Mouse (Mus musculus): ENCODE results near the gene Irak2.
A peak's percentile ranks its signal among the peaks of the same experiment; 100 is the strongest.

The Irak2 gene

GRCm38 (mm10) chr6:113638302-113639040, at the start of gene Irak2:
Irak2 (plus strand) TSS chr6:113638467.
- DNase-seq (ENCODE audit: low read depth, low spot score), result peak; percentile 97

- DNase-seq (ENCODE audit: low read depth, low spot score), result no peak
These were observed 45.6 kb upstream of the Irak2 start for GRCm38 (mm10) chr6:113592637-113593036.

GRCm38 (mm10) chr6:113597945-113598344, 40.3 kb upstream of the Irak2 start:
- no peak for DNase-seq (ENCODE audit: low read depth, low spot score)

GRCm38 (mm10) chr6:113599833-113600232, 38.4 kb upstream of the Irak2 start:
- no peak for DNase-seq (ENCODE audit: low read depth, low spot score)

- no peak for DNase-seq (ENCODE audit: low read depth, low spot score)
These were observed 37.6 kb upstream of the Irak2 start, which contains the start of gene Fancd2os for GRCm38 (mm10) chr6:113600543-113601139. Fancd2os (minus strand) TSS chr6:113600715.

GRCm38 (mm10) chr6:113602821-113603220, 35.4 kb upstream of the Irak2 start:
- peak; percentile 53 for DNase-seq (ENCODE audit: low read depth, low spot score)

- DNase-seq (ENCODE audit: low read depth, low spot score), result no peak
These were observed 34.3 kb upstream of the Irak2 start for GRCm38 (mm10) chr6:113603993-113604392.

GRCm38 (mm10) chr6:113604432-113605223, 33.6 kb upstream of the Irak2 start, which contains the start of gene Brk1:
Brk1 (plus strand) TSS chr6:113604772.
- peak; percentile 96 for DNase-seq (ENCODE audit: low read depth, low spot score)

- no peak for DNase-seq (ENCODE audit: low read depth, low spot score)
These were observed 33.1 kb upstream of the Irak2 start for GRCm38 (mm10) chr6:113605224-113605545.

GRCm38 (mm10) chr6:113608871-113609270, 29.4 kb upstream of the Irak2 start:
- DNase-seq (ENCODE audit: low read depth, low spot score), result no peak

- no peak for DNase-seq (ENCODE audit: low read depth, low spot score)
These were observed 29.0 kb upstream of the Irak2 start for GRCm38 (mm10) chr6:113609293-113609692.

GRCm38 (mm10) chr6:113612258-113612969, 25.9 kb upstream of the Irak2 start:
- no peak for DNase-seq (ENCODE audit: low read depth, low spot score)

- no peak for DNase-seq (ENCODE audit: low read depth, low spot score)
These were observed 24.1 kb upstream of the Irak2 start for GRCm38 (mm10) chr6:113614152-113614551.

- no peak for DNase-seq (ENCODE audit: low read depth, low spot score)
These were observed 23.3 kb upstream of the Irak2 start for GRCm38 (mm10) chr6:113614997-113615396.

- no peak for DNase-seq (ENCODE audit: low read depth, low spot score)
These were observed 22.8 kb upstream of the Irak2 start for GRCm38 (mm10) chr6:113615489-113615888.

- no peak for DNase-seq (ENCODE audit: low read depth, low spot score)
These were observed 14.9 kb upstream of the Irak2 start for GRCm38 (mm10) chr6:113623386-113623785.

GRCm38 (mm10) chr6:113623941-113624751, 14.1 kb upstream of the Irak2 start, which contains the start of gene Vhl:
Vhl (plus strand) TSS chr6:113623959.
- peak; percentile 85 for DNase-seq (ENCODE audit: low read depth, low spot score)

- DNase-seq (ENCODE audit: low read depth, low spot score), result peak; percentile 71
These were observed 13.1 kb upstream of the Irak2 start for GRCm38 (mm10) chr6:113624989-113625770.

GRCm38 (mm10) chr6:113630322-113630721, 7.9 kb upstream of the Irak2 start:
- DNase-seq (ENCODE audit: low read depth, low spot score), result no peak

- DNase-seq (ENCODE audit: low read depth, low spot score), result no peak
These were observed 5.4 kb upstream of the Irak2 start for GRCm38 (mm10) chr6:113632863-113633262.
